Mouse (Mus musculus) C2C12 (cell line): Measurements from ENCODE around the gene Tbc1d16.

Source experiments
- CEBPB ChIP-seq: IDR thresholded peaks from one replicate; pipeline ENCODE4 v1.6.1; 2011; ENCODE audit warnings: low read depth, mild to moderate bottlenecking, control low read depth, moderate library complexity
- CTCF ChIP-seq: IDR thresholded peaks from one replicate; pipeline ENCODE4 v1.5.1; 2011; ENCODE audit not compliant: control insufficient read depth, insufficient read depth, insufficient read length
- MAX ChIP-seq: IDR thresholded peaks from one replicate; pipeline ENCODE4 v1.6.1; 2011; ENCODE audit warnings: mild to moderate bottlenecking, control low read depth
- MYOD1 ChIP-seq: IDR thresholded peaks from one replicate; pipeline ENCODE4 v1.6.1; 2011; ENCODE audit warnings: low read depth; ENCODE audit not compliant: control insufficient read depth, insufficient read length
- MYOG ChIP-seq: IDR thresholded peaks from one replicate; pipeline ENCODE4 v1.6.1; 2011; ENCODE audit not compliant: control insufficient read depth, insufficient read length; ENCODE audit errors: extremely low read depth
- USF1 ChIP-seq: IDR thresholded peaks from one replicate; pipeline ENCODE4 v1.6.1; 2011; ENCODE audit warnings: low read depth, mild to moderate bottlenecking, control low read depth, moderate library complexity

DNA sequence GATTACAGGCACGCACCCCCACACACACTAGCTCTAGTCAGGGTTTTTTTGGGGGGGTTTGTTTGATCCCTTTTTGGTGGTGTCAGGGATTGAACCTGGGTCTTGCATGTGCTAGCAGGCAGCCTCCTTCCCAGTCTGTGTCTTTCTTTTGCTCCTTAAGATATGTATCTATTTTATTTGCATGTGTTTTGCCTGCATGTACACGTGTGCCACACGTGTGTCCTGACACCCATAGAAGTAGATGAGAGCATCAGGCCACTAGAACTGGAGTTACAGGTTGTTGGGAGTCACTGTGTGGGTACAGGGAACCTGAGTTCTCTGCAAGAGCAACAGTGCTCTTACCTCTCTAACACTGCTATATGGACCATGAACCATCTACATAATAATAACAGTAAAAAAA lies 39.0 kb downstream of the Tbc1d16 start:
- TF ChIP-seq CTCF (no peak), USF1 (no peak), CEBPB (no peak), MYOD1 (no peak), MYOG (no peak), MAX (no peak)
